Comparison of ENCODE assay signal across 8 mouse cellular contexts in the genomic region with DNA sequence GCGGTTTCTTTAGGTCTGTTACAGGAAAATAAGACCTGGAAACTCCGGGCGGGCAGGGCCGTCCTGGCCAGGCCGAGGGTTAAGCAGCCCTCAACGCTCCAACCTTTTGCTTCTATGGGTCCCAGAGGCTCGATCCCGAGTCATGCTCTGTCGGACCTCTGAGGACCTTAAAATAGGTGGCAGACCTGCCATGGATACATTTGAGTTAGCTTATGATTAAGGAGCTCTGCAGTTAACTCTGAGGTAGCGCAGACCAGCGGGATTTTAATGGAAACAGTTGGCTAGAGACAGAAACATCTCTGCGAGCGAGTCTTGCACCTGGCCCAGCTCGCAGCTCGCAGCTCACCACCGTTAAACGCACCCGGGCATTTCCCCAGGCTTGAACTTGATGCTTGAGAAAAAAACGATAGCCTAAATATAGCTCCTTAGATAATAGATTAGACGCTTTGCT. TPM values are rescaled to one million over a fixed set of nuclear protein-coding genes. Genes with fewer than 3 reads are reported as not detected.
DNase-seq lines count a peak whose midpoint lies in the region; ATAC-seq and TF ChIP-seq lines count a peak whose summit lies in the region.

No protein-coding gene starts in this region.

- H3K36me3 ChIP-seq in kidney, embryonic 16.5 days (ENCODE audit: insufficient read depth, low read length), result no peaks in the 10 kb centered on the region
- no peaks in the 10 kb centered on the region; the same call in 1 of the 2 replicates for H3K36me3 ChIP-seq in liver, adult 2 months (ENCODE audit: control insufficient read depth, insufficient read depth, low read length)
- H3K36me3 ChIP-seq in stomach, embryonic 15.5 days, result no peaks in the 10 kb centered on the region

- H3K4me3 ChIP-seq in kidney, embryonic 16.5 days (ENCODE audit: low read length), result peak overlapping the region; percentile 80
- H3K4me3 ChIP-seq in liver, adult 2 months (ENCODE audit: insufficient read depth, low read depth, low read length), result peak overlapping the region; percentile 87
- peak overlapping the region; percentile 65 for H3K4me3 ChIP-seq in stomach, embryonic 15.5 days (replicated peaks)

- no peaks in the 10 kb centered on the region for H3K27me3 ChIP-seq in kidney, embryonic 16.5 days (ENCODE audit: insufficient read depth, low read length)
- no peaks in the 10 kb centered on the region for H3K27me3 ChIP-seq in liver, adult 2 months (ENCODE audit: control insufficient read depth, insufficient read depth, low read length)
- H3K27me3 ChIP-seq in stomach, embryonic 15.5 days (replicated peaks), result no peaks in the 10 kb centered on the region

- DNase-seq in kidney, adult 9 months, result no peak
- DNase-seq in MEL-GATA-1-ER (ENCODE audit: extremely low read depth, low read depth), result peak; percentile 32
- DNase-seq in liver, adult 2 months (ENCODE audit: extremely low read depth, low read depth, low spot score), result peak; percentile 37
- no peak for DNase-seq in urinary bladder, adult 2 months (ENCODE audit: low spot score)
- DNase-seq in adrenal gland, postnatal 36 days, result no peak

- WGBS in kidney, embryonic 16.5 days, result under 1% methylated on average over 20 of the region's 20 CpGs
- WGBS in liver, adult 2 months, result under 1% methylated on average over 20 of the region's 20 CpGs
- under 1% methylated on average over 20 of the region's 20 CpGs for WGBS in stomach, embryonic 15.5 days

- ATAC-seq in kidney, embryonic 16.5 days (ENCODE audit: low FRiP score, low TSS enrichment), result peak; percentile 66
- peak; percentile 18 for ATAC-seq in erythroid progenitor cell, adult 5-6 weeks (replicated peaks; ENCODE audit: low FRiP score, poor library complexity, severe bottlenecking)
- peak; percentile 27; the same call in 1 of the 2 replicates for ATAC-seq in stomach, embryonic 15.5 days (ENCODE audit: insufficient read depth, low FRiP score, low read depth)

- no peaks in the 10 kb centered on the region for H3K9me3 ChIP-seq in kidney, embryonic 16.5 days (ENCODE audit: low read length)
- H3K9me3 ChIP-seq in stomach, embryonic 15.5 days, result no peaks in the 10 kb centered on the region

- TF ChIP-seq CTCF in liver, adult 2 months (IDR thresholded peaks at IDR 0.05; ENCODE audit: low read depth, low read length), result no peak

- peak overlapping the region; percentile 89 for H3K27ac ChIP-seq in kidney, embryonic 16.5 days (ENCODE audit: low read length)
- peak overlapping the region; percentile 70 for H3K27ac ChIP-seq in liver, adult 2 months (replicated peaks; ENCODE audit: insufficient read depth, low read depth, low read length)
- peak overlapping the region; percentile 81 for H3K27ac ChIP-seq in stomach, embryonic 15.5 days

- no peak for TF ChIP-seq POLR2A in liver, adult 2 months (IDR thresholded peaks at IDR 0.05; ENCODE audit: extremely low read depth, insufficient read depth, low read length)

- peak overlapping the region; percentile 88 for H3K4me2 ChIP-seq in kidney, embryonic 16.5 days (replicated peaks; ENCODE audit: low read depth, low read length)
- peak overlapping the region; percentile 92 for H3K4me2 ChIP-seq in stomach, embryonic 15.5 days

- peaks cover 17% of the 10 kb centered on the region for H3K4me1 ChIP-seq in kidney, embryonic 16.5 days (ENCODE audit: insufficient read depth, low read length)
- peaks cover 8% of the 10 kb centered on the region for H3K4me1 ChIP-seq in liver, adult 2 months (ENCODE audit: control insufficient read depth, insufficient read depth, low read length)
- H3K4me1 ChIP-seq in stomach, embryonic 15.5 days, result no peaks in the 10 kb centered on the region

- peak overlapping the region; percentile 87 for H3K9ac ChIP-seq in kidney, embryonic 16.5 days (replicated peaks; ENCODE audit: low read length)
- peak overlapping the region; percentile 87 for H3K9ac ChIP-seq in liver, adult 2 months (ENCODE audit: low read depth, low read length)
- H3K9ac ChIP-seq in stomach, embryonic 15.5 days, result peak overlapping the region; percentile 73; the same call in 1 of the 2 replicates

- H3K79me2 ChIP-seq in liver, adult 2 months (ENCODE audit: control insufficient read depth, insufficient read depth, low read length), result peaks cover 5% of the 10 kb centered on the region; the same call in 1 of the 2 replicates

RNA-seq across cellular contexts. Expression of a gene that starts 0.5 kb away (rescaled TPM):
- polyA plus RNA-seq in kidney, embryonic 16.5 days (2015; fragmentation: Nextera tagmentation; extraction: Ambion mirVana), result 15.6 and 19.6 TPM in 2 replicates
- 18.7 and 41.9 TPM in 2 replicates for total RNA-seq in erythroid progenitor cell, adult 5-6 weeks (2015; ENCODE audit: low replicate concordance)
- total RNA-seq in erythroid progenitor cell, adult 5-6 weeks (2017; ENCODE audit: low replicate concordance), result 19.5 and 21.9 TPM in 2 replicates
- 18.5 and 18.9 TPM in 2 replicates for total RNA-seq in liver, adult 2 months (2014; rRNA removed)
- polyA plus RNA-seq in liver, adult 2 months (2012; rRNA removed), result 1.6 TPM in 2 replicates
- 14.3 TPM in 2 replicates for polyA plus RNA-seq in stomach, embryonic 15.5 days (2015; fragmentation: Nextera tagmentation; extraction: Ambion mirVana)
- 15.5 and 17.4 TPM in 2 replicates for polyA plus RNA-seq in urinary bladder, adult 2 months (2012; rRNA removed)
- 10 to 100 TPM; 17.9 to 21.0 TPM for total RNA-seq in adrenal gland, postnatal 36 days (2021)

RNA-seq across cellular contexts. Expression of a gene that starts 45.2 kb away (rescaled TPM):
- 144 and 161 TPM in 2 replicates for polyA plus RNA-seq in kidney, embryonic 16.5 days (2015; fragmentation: Nextera tagmentation; extraction: Ambion mirVana)
- total RNA-seq in erythroid progenitor cell, adult 5-6 weeks (2015; ENCODE audit: low replicate concordance), result 88.9 and 90.1 TPM in 2 replicates
- 59.4 and 85.7 TPM in 2 replicates for total RNA-seq in erythroid progenitor cell, adult 5-6 weeks (2017; ENCODE audit: low replicate concordance)
- total RNA-seq in liver, adult 2 months (2014; rRNA removed), result 91.1 and 96.5 TPM in 2 replicates
- polyA plus RNA-seq in liver, adult 2 months (2012; rRNA removed), result 43.1 and 47.6 TPM in 2 replicates
- polyA plus RNA-seq in stomach, embryonic 15.5 days (2015; fragmentation: Nextera tagmentation; extraction: Ambion mirVana), result 163 and 172 TPM in 2 replicates
- 102 and 112 TPM in 2 replicates for polyA plus RNA-seq in urinary bladder, adult 2 months (2012; rRNA removed)
- total RNA-seq in adrenal gland, postnatal 36 days (2021), result 100 to 1,000 TPM; 472 to 633 TPM

Comparison
In these comparisons a context has a peak if more than half of its experiments do, and no peak if none do; other contexts are left out.
1. DNase-seq: peak in MEL-GATA-1-ER (single experiment) and liver, adult 2 months (single experiment); none in kidney, adult 9 months (single experiment), urinary bladder, adult 2 months (single experiment) and adrenal gland, postnatal 36 days (0 of 2).
2. Peak in every context shown above with its lines, with median percentiles within 50 percentile points of each other: ATAC-seq, H3K27ac ChIP-seq, H3K4me3 ChIP-seq and H3K9ac ChIP-seq.